Mouse (Mus musculus) lung, embryonic 14.5 days (tissue): Measurements from ENCODE around the gene Thada. TPM values are rescaled to one million over a fixed set of nuclear protein-coding genes. Genes with fewer than 3 reads are reported as not detected.

Experiments used
- ATAC-seq: fragments of 200-750 bp; cut with Nextera tagmentation; 2 replicates; pipeline ENCODE4 v1.8.0; 2017; ENCODE audit warnings: mild to moderate bottlenecking, moderate TSS enrichment, moderate library complexity; ENCODE audit not compliant: insufficient read depth
- DNase-seq: peaks from one replicate; pipeline ENCODE4 v3.0.0-alpha.2; 2015
- H3K27ac ChIP-seq: fragments of 300-500 bp; sonication (generic); 2 replicates; pipeline ENCODE4 v1.5.1; 2014; ENCODE audit warnings: low read depth, mild to moderate bottlenecking, moderate library complexity
- H3K27me3 ChIP-seq: fragments of 300-500 bp; sonication (generic); 2 replicates; pipeline ENCODE4 v1.6.1; 2014; ENCODE audit warnings: low read length, control low read depth; ENCODE audit not compliant: insufficient read depth
- H3K36me3 ChIP-seq: fragments of 300-500 bp; sonication (generic); 2 replicates; pipeline ENCODE4 v1.6.1; 2014; ENCODE audit warnings: control low read depth; ENCODE audit not compliant: insufficient read depth
- H3K4me1 ChIP-seq: fragments of 300-500 bp; sonication (generic); 2 replicates; pipeline ENCODE4 v1.6.1; 2014; ENCODE audit warnings: antibody characterized with exemption, control low read depth; ENCODE audit not compliant: insufficient read depth
- H3K4me2 ChIP-seq: fragments of 300-500 bp; sonication (generic); 2 replicates; pipeline ENCODE4 v1.6.1; 2014; ENCODE audit warnings: mild to moderate bottlenecking
- H3K4me3 ChIP-seq: fragments of 300-500 bp; sonication (generic); 2 replicates; pipeline ENCODE4 v1.5.1; 2014; ENCODE audit warnings: low read depth, low read length
- H3K9ac ChIP-seq: fragments of 300-500 bp; sonication (generic); 2 replicates; pipeline ENCODE4 v1.6.1; 2014
- H3K9me3 ChIP-seq: fragments of 300-500 bp; sonication (generic); 2 replicates; pipeline ENCODE4 v1.6.1; 2016; ENCODE audit warnings: low read depth, low read length, control low read depth
- CTCF ChIP-seq: IDR thresholded peaks from 2 replicates; pipeline ENCODE4 v1.5.1; 2016; ENCODE audit warnings: antibody characterized with exemption, low read depth
- WGBS: fragments of 180-500 bp; shearing (Covaris S2); extraction: QIAGEN DNeasy Blood & Tissue Kit; methylation state at CpG from one replicate; pipeline ENCODE4 v1.1.7; 2014; 5-methylcytosine and 5-hydroxymethylcytosine counted together
- polyA plus RNA-seq: library from polyadenylated mRNA; unstranded; fragments of >200 nt; fragmentation: Nextera tagmentation; extraction: Ambion mirVana; gene quantifications from 2 replicates; pipeline ENCODE4 v1.2.1, GENCODE M21; 2014

The Thada gene
- polyA plus RNA-seq, 1 experiment from 2014 or later = 14.5 TPM

DNA sequence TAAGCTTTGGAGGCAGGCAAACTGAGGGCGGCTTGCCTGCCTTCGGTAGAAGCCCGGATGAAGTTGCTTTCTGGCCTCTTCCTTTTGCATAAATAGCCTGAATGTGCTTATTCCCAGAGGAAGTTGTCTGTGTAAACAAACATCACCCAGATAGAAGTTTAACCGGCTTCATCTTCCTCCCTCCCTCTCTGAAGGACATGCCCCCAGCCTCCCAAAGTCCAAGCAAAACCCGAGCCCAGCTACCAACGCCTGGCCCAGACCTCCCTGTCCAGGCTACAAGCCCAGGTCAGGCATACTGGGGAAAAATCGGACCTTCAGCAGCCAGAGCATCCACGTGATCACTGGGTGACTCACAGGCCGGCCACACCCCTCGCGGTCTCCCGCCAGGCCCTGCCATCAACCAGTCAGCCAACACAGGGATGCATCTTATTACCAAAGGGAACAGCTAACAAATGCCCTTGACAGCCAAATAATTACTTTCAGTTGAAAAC lies 282.7 kb downstream of the Thada start:
- no peak for TF ChIP-seq CTCF
- Histone ChIP-seq H3K9me3 (no peaks in the 10 kb centered on the region), H3K27ac (peak overlapping the region; percentile 89), H3K27me3 (no peaks in the 10 kb centered on the region), H3K4me3 (peak overlapping the region; percentile 34), H3K36me3 (peaks cover 21% of the 10 kb centered on the region), H3K4me2 (peak overlapping the region; percentile 56), H3K4me1 (peaks cover 30% of the 10 kb centered on the region), H3K9ac (peak overlapping the region; percentile 40)
- ATAC-seq (peak; percentile 10), DNase-seq (peak; percentile 89)
- 3% methylated on average over 12 of the region's 12 CpGs for WGBS

DNA sequence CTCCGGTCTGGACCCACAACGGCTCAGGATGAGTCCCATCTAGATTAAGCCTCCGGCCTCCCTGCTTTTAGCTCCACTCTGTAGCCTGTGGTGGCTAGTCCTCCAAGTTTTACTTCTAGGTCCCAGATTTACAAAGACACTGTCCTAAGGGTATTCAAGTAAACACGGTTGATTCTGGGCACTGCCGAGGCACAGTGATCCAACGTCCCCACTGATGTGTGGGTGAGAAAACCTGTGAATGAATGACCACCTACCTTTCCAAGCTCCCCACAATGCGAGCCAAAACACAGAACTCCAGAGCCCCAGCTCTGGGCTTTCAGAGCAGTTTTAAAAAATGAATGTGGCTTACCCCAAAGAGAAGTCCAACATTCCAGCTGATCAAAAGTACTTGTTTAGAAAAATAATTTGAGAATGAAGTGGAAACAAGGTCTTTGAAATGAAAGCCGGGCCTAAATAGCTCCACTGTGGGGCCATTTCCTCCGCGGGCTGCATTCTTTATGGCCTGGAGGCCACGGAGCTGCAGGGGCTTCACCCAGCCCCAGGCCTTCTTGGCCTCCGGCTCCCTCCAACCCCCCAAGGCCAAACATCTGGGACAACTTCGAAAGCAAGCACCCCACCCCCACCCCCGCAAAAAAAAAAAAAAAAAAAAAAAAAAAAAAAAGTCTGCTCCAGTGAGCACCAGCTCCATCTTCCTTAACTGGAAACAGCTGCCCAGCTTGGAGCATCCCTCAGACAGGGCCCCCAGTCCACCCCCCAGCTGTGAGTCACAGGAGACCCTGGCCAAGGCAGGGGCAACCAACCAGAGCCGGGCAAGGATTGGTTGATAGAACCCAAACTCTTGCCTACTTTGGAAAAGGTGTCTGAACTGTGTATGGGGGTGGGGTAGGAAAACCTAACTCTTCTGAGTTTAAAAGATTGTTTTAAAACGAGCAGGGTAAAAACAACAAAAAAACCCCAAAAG lies 283.4 kb downstream of the Thada start:
- H3K27me3 ChIP-seq = no peaks in the 10 kb centered on the region
- WGBS = 22% methylated on average over 16 of the region's 16 CpGs
- H3K9ac ChIP-seq = peak overlapping the region; percentile 40
- DNase-seq (peak; percentile 61), ATAC-seq (peak; percentile 12; the same call in 1 of the 2 replicates)
- TF ChIP-seq CTCF = no peak
- H3K4me2 ChIP-seq = peak overlapping the region; percentile 56
- peak overlapping the region; percentile 89 for H3K27ac ChIP-seq
- H3K9me3 ChIP-seq = no peaks in the 10 kb centered on the region
- peak overlapping the region; percentile 34 for H3K4me3 ChIP-seq
- H3K4me1 ChIP-seq = peaks cover 30% of the 10 kb centered on the region
- peaks cover 21% of the 10 kb centered on the region for H3K36me3 ChIP-seq

DNA sequence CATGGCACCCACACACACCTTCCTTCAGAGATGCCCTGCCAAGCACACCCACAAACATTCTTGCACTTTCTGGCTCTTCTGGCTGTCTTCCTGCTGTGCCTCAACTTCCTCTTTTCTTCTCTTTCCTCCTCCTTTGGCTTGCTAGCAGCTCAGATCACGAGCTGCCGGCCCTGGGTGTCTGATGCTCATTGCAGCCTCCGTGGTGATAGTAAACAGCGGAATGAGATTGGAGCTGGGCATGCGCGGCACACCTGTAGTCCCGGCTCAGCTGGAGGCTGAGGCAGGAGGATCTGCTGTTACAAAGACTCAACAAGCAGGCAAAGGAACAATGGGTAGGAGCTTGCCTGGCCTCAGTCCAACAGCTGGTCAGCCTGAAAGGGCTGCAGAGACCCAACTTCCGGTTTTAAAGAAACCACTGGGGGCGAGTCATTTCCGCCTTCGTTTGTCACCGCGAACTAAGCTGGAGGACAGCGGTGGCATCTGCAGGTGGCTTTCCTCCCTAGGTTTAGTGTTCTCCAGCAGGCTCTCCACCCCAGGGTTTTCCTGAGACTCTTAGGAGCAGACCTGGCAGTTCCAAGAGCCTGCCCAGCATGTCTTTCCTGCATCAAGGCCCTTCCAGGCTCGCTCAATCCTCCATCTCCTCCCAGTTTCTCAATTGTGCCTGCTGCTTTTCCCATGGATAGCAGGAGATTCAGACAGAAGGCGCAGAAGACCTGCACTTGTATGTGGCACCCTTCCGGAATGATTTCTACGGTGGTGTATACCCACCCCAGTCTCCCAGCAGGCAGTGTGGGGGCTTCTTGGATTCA lies 284.3 kb downstream of the Thada start:
- Histone ChIP-seq H3K9ac (no peak overlapping the region), H3K9me3 (no peaks in the 10 kb centered on the region), H3K4me1 (peaks cover 30% of the 10 kb centered on the region), H3K27ac (peak overlapping the region; percentile 89), H3K4me3 (no peak overlapping the region), H3K27me3 (no peaks in the 10 kb centered on the region), H3K36me3 (peaks cover 19% of the 10 kb centered on the region), H3K4me2 (peak overlapping the region; percentile 56)
- TF ChIP-seq CTCF = no peak
- no peak for ATAC-seq
- 57% methylated on average over 18 of the region's 18 CpGs for WGBS
- peak; percentile 81 for DNase-seq

DNA sequence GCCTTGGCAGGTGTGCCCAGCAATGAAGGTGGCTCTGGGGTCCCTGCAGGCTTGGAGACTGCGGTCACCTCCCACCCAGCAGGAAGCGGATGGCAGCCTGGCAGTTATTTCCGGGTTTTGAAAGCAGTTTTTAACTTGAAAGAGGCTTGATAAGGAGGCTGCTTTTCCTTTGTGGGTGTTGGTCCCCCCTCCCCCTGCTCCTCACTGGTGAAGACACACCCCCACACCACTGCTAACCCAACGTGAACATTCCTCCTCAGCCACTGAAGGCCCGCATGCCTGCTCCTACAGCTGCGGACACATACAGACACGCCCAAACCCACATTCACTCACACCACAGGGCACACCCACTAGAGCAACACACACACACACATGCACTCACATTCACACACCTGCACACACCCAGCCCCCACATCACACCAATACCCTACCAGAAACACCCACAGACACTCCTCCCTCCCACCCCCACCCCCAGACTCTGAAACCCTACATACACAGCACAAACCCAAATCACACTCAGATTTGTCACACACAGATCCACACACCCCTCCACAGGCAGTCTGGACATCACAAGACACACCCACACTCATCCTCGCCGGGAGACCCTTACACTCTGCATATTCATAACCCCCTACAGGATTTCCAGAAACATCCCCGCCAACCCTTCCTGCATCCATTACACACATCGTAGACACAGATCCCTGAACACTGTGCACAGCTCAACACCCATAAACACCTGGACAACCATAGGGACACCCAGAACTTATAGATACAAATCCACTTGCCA lies 285.1 kb downstream of the Thada start:
- WGBS = 35% methylated on average over 11 of the region's 11 CpGs
- Histone ChIP-seq H3K4me3 (no peak overlapping the region), H3K27ac (peak overlapping the region; percentile 89), H3K27me3 (no peaks in the 10 kb centered on the region), H3K4me1 (peaks cover 30% of the 10 kb centered on the region), H3K9ac (peak overlapping the region; percentile 35), H3K9me3 (no peaks in the 10 kb centered on the region), H3K4me2 (peak overlapping the region; percentile 56), H3K36me3 (peaks cover 11% of the 10 kb centered on the region)
- no peak for TF ChIP-seq CTCF
- ATAC-seq (peak; percentile 17), DNase-seq (peak; percentile 74)

DNA sequence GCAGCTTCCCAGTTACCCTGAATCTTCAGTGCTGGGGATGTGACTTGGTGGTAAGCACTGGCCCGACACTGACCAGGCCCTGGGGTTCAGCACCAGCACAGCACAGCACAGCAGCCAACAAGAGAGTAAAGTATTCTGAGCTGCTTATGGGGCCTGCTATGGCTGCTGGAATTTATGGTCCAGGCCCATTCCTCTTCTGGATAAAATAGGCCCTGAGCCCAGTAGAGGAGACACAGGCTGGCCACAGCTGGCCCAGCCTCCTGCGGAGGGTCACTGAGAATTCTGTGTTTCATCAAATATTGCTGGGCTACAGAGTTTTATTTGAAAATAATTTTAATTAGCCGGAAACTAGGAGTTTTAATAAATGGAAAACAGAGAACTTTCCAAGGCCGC lies 286.0 kb downstream of the Thada start:
- H3K36me3 ChIP-seq = peaks cover 3% of the 10 kb centered on the region
- WGBS = 74% methylated on average over 4 of the region's 4 CpGs
- H3K9me3 ChIP-seq = no peaks in the 10 kb centered on the region; the same call in 1 of the 2 replicates
- H3K4me3 ChIP-seq = no peak overlapping the region
- no peak overlapping the region for H3K4me2 ChIP-seq
- TF ChIP-seq CTCF = no peak
- DNase-seq = peak; percentile 56
- no peak overlapping the region for H3K9ac ChIP-seq
- H3K27me3 ChIP-seq = no peaks in the 10 kb centered on the region
- peaks cover 30% of the 10 kb centered on the region for H3K4me1 ChIP-seq
- H3K27ac ChIP-seq = peak overlapping the region; percentile 89
- no peak for ATAC-seq
